Mouse (Mus musculus) hindbrain, embryonic 13.5 days (tissue): Measurements from ENCODE around the gene Map2k3. TPM values are rescaled to one million over a fixed set of nuclear protein-coding genes. Genes with fewer than 3 reads are reported as not detected.

ENCODE experiments used
- ATAC-seq: fragments of 200-750 bp; cut with Nextera tagmentation; 2 replicates; pipeline ENCODE4 v1.8.0; 2017; ENCODE audit warnings: moderate TSS enrichment; ENCODE audit not compliant: low FRiP score
- H3K27ac ChIP-seq: fragments of 300-500 bp; sonication (generic); 2 replicates; pipeline ENCODE4 v1.5.1; 2015; ENCODE audit warnings: inconsistent platforms, mild to moderate bottlenecking, moderate library complexity
- H3K27me3 ChIP-seq: fragments of 300-500 bp; sonication (generic); 2 replicates; pipeline ENCODE4 v1.6.1; 2015; ENCODE audit warnings: mild to moderate bottlenecking, inconsistent platforms
- H3K36me3 ChIP-seq: fragments of 300-500 bp; sonication (generic); 2 replicates; pipeline ENCODE4 v1.6.1; 2015; ENCODE audit warnings: mild to moderate bottlenecking, inconsistent platforms
- H3K4me1 ChIP-seq: fragments of 300-500 bp; sonication (generic); replicated peaks from 2 replicates; pipeline ENCODE4 v1.6.1; 2015; ENCODE audit warnings: inconsistent platforms
- H3K4me2 ChIP-seq: fragments of 300-500 bp; sonication (generic); 2 replicates; pipeline ENCODE4 v1.6.1; 2015; ENCODE audit warnings: inconsistent platforms, mild to moderate bottlenecking, moderate library complexity
- H3K4me3 ChIP-seq: fragments of 300-500 bp; sonication (generic); 2 replicates; pipeline ENCODE4 v1.5.1; 2015; ENCODE audit warnings: mild to moderate bottlenecking, inconsistent platforms
- H3K9ac ChIP-seq: fragments of 300-500 bp; sonication (generic); 2 replicates; pipeline ENCODE4 v1.6.1; 2015; ENCODE audit warnings: mild to moderate bottlenecking, inconsistent platforms
- H3K9me3 ChIP-seq: fragments of 300-500 bp; sonication (generic); 2 replicates; pipeline ENCODE4 v1.6.1; 2016; ENCODE audit warnings: inconsistent platforms
- WGBS: fragments of 180-500 bp; shearing (Covaris S2); methylation state at CpG from one replicate; pipeline ENCODE4 v1.1.7; 2015; 5-methylcytosine and 5-hydroxymethylcytosine counted together
- polyA plus RNA-seq: library from polyadenylated mRNA; unstranded; fragments of >200 nt; fragmentation: Nextera tagmentation; extraction: Ambion mirVana; gene quantifications from 2 replicates; pipeline ENCODE4 v1.2.1, GENCODE M21; 2015

The Map2k3 gene
- polyA plus RNA-seq, 1 experiment from 2014 or later, result 30.0 TPM

- Histone ChIP-seq H3K9ac (no peak overlapping the region), H3K4me3 (no peak overlapping the region), H3K36me3 (peaks cover 56% of the 10 kb centered on the region), H3K4me1 (peaks cover 21% of the 10 kb centered on the region), H3K27ac (no peak overlapping the region), H3K4me2 (no peak overlapping the region), H3K27me3 (no peaks in the 10 kb centered on the region), H3K9me3 (no peaks in the 10 kb centered on the region)
- no peak for ATAC-seq
- WGBS, result 93% methylated on average over 5 of the region's 5 CpGs
These were observed 20.1 kb downstream of the Map2k3 start for GRCm38 (mm10) chr11:60951896-60952295.

DNA sequence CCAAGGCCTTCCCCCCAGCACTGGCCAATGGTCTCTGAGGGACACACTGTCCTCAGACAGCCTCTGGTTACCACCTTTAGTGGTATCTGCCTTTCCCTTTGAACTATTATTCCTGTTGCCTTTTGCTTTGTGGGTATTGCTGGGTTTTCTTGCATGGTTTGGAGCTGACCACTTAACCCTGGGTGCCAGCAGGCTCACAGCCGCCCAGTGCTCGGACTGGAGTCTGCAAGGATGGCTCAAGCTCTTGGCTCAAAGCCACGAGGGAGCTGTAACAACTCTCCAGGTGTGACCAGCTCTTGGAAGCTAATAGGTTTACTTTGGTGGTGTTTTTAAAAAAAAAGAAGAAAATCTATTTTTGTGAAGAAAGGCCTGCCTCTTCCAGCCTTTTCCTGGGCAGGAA lies 20.5 kb downstream of the Map2k3 start:
- Histone ChIP-seq H3K36me3 (peaks cover 51% of the 10 kb centered on the region), H3K4me1 (peaks cover 21% of the 10 kb centered on the region), H3K27ac (no peak overlapping the region), H3K9me3 (no peaks in the 10 kb centered on the region), H3K27me3 (no peaks in the 10 kb centered on the region), H3K4me3 (no peak overlapping the region), H3K9ac (no peak overlapping the region), H3K4me2 (no peak overlapping the region)
- WGBS, result 91% methylated on average over 3 of the region's 3 CpGs
- no peak for ATAC-seq

DNA sequence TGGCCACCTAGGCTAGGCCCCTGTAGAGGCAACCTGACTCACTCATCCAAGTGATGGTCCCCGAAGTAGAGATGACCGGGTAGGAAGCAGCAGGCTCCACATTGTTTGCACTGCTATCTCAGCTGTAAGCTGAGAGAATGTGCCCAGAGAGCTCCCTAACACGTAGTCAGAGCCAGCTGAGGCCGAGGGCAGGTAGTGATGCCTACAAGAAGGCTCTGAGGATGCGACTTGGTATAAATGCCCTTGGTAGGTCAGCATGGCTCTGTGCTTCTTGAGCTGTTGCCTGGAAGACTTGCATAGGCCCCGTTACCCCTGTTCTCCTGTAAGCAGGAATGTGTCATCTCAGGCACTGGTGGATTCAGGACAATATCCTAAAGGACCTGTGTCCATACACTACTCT lies 21.2 kb downstream of the Map2k3 start:
- WGBS, result 96% methylated on average over 6 of the region's 6 CpGs
- no peaks in the 10 kb centered on the region for H3K27me3 ChIP-seq
- H3K4me3 ChIP-seq, result no peak overlapping the region
- peaks cover 46% of the 10 kb centered on the region for H3K36me3 ChIP-seq
- H3K9ac ChIP-seq, result no peak overlapping the region
- no peak for ATAC-seq
- H3K27ac ChIP-seq, result no peak overlapping the region
- no peaks in the 10 kb centered on the region for H3K9me3 ChIP-seq
- H3K4me2 ChIP-seq, result no peak overlapping the region
- H3K4me1 ChIP-seq, result peaks cover 21% of the 10 kb centered on the region

DNA sequence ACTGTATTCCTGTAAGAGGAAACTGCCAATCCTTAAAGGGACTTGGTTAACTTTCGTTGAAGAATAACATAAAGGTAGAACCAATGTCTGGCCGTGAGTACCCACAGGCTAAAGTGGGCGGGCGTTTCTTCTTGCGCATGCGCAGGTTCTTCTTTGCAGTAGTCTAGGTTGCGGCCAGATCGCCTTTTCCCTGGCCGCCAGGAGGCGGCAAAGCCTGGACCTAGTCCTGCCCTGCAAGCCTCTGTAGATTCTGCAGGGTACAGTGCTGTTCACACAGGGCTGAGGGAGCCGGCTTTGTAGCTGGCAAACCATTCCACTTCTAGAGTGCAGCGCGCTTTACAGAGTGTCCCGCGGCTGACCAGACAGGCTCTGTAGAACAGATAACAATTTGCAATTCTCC lies 22.0 kb downstream of the Map2k3 start:
- H3K4me3 ChIP-seq, result no peak overlapping the region
- H3K27me3 ChIP-seq, result 0 out of 2 replicates have a peak, but pooled peaks cover 3% of the 10 kb centered on the region
- H3K4me1 ChIP-seq, result peaks cover 21% of the 10 kb centered on the region
- peak; percentile 96 for ATAC-seq
- H3K27ac ChIP-seq, result no peak overlapping the region
- H3K4me2 ChIP-seq, result peak overlapping the region; percentile 32
- H3K9me3 ChIP-seq, result no peaks in the 10 kb centered on the region
- peaks cover 38% of the 10 kb centered on the region for H3K36me3 ChIP-seq
- 4% methylated on average over 15 of the region's 15 CpGs for WGBS
- peak overlapping the region; percentile 46 for H3K9ac ChIP-seq

DNA sequence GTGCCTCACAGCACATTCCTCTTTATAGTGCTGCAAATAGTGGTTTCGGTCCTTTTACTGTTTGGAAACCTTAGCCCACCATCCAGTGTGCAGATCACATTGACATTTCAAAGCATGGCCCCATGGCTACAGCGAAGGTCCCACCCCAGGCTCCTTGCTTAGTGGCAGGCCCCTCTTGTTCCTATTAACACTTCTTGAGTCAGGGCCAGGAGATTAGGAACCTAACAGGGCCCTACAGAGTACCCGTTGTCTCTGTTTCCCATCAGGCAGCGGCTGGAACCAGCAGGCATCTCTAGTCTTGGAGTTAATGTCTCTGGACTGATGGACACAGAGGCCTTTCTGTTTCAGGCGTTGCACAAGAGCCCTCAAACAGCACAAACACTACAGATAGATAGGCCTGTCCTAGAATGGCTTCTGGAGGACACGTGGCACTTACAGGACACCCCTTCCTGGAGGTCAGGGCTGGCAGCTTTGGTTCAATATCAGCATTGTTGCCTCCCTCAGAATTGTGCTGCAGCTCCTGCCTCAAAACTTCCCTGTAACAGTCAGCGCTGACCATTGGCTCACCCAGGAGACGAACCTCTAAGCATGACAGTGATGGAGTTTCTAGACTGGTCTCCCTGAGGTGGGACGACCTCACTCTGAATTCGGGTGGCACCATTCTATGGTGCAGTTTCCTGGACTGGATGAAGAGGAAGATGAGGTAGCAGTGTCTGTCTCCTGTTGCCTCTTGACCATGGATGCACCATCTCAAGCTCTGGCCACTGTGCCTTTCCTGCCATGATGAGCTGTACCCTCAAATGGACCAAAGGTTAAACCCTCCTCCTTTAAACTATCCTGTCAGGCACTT lies 22.6 kb downstream of the Map2k3 start:
- Histone ChIP-seq H3K4me3 (no peak overlapping the region), H3K36me3 (peaks cover 31% of the 10 kb centered on the region), H3K9ac (peak overlapping the region; percentile 46), H3K4me1 (peaks cover 21% of the 10 kb centered on the region), H3K27me3 (0 out of 2 replicates have a peak, but pooled peaks cover 3% of the 10 kb centered on the region), H3K4me2 (peak overlapping the region; percentile 32; the same call in 1 of the 2 replicates), H3K9me3 (no peaks in the 10 kb centered on the region), H3K27ac (no peak overlapping the region)
- peak; percentile 47 for ATAC-seq
- 76% methylated on average over 10 of the region's 10 CpGs for WGBS

DNA sequence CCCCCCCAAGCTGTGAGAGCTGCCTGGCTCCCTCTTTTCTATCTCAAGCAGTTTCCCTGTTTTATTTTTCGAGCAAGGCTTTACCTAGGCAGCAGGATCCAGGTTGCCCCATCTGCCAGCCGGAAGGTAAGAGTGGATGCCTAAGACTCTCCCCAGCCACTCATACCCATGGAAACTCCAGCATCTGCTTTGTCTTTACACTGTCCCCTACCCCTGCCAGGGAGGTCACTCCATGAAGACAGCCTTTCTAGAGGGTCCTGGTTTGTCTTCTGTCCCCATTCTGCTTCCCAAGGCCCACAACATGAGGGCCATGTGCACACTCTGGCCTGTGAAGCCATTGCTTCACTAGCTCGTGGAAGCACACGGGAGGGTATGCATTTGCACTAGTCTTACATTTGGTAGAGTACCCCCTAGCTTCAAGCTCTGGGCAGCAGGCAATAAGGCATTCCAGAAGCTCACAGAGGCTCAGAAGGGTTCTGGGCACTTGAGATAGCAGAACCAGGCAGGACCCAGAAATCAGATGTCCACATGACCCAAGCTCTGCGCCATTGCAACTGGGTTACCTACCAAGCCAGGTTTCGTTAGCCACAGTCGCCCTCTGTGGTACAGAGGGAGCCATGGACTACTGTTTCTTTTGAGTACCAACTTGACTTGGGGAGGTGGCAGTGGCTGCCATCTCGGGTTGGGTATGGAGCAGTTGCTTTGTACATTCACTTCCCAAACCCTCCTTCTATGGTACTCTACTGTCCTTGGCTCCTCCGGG lies 24.0 kb downstream of the Map2k3 start:
- no peak overlapping the region for H3K4me2 ChIP-seq
- H3K9me3 ChIP-seq, result no peaks in the 10 kb centered on the region
- H3K4me1 ChIP-seq, result peaks cover 21% of the 10 kb centered on the region
- 0 out of 2 replicates have a peak, but pooled peaks cover 3% of the 10 kb centered on the region for H3K27me3 ChIP-seq
- WGBS, result 76% methylated on average over 9 of the region's 9 CpGs
- H3K36me3 ChIP-seq, result peaks cover 22% of the 10 kb centered on the region
- no peak overlapping the region for H3K9ac ChIP-seq
- no peak overlapping the region for H3K4me3 ChIP-seq
- no peak for ATAC-seq
- H3K27ac ChIP-seq, result no peak overlapping the region

- 0 out of 2 replicates have a peak, but pooled peaks cover 3% of the 10 kb centered on the region for H3K27me3 ChIP-seq
- no peak overlapping the region for H3K4me2 ChIP-seq
- ATAC-seq, result no peak
- H3K36me3 ChIP-seq, result no peaks in the 10 kb centered on the region
- H3K4me1 ChIP-seq, result peaks cover 16% of the 10 kb centered on the region
- H3K27ac ChIP-seq, result no peak overlapping the region
- H3K9ac ChIP-seq, result no peak overlapping the region
- no peaks in the 10 kb centered on the region for H3K9me3 ChIP-seq
- H3K4me3 ChIP-seq, result no peak overlapping the region
- 94% methylated on average over 4 of the region's 4 CpGs for WGBS
These were observed 27.1 kb downstream of the Map2k3 start for GRCm38 (mm10) chr11:60958948-60959347.

DNA sequence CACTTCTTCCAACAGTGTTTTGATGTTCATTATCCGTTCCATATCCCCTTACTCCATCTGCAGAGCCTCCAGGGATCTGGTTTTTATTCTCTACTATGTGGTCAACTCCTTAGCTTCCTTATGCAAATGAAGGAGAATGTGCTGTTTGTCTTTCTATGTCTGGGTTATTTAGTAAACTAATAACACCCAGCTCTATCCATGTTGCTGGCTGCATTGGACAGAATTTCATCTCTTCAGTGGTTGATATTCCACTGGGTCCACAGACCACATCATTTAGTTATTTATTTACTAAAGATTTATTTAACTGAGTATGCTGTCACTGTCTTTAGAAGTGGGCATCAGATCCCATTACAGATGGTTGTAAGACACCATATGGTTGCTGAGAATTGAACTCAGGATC lies 29.3 kb downstream of the Map2k3 start:
- Histone ChIP-seq H3K4me2 (no peak overlapping the region), H3K9me3 (no peaks in the 10 kb centered on the region), H3K4me1 (0 out of 2 replicates have a peak, but pooled peaks cover 3% of the 10 kb centered on the region), H3K36me3 (no peaks in the 10 kb centered on the region), H3K9ac (no peak overlapping the region), H3K27ac (no peak overlapping the region), H3K27me3 (0 out of 2 replicates have a peak, but pooled peaks cover 3% of the 10 kb centered on the region), H3K4me3 (no peak overlapping the region)
- 64% methylated on average over 1 of the region's 1 CpGs for WGBS
- ATAC-seq, result no peak

DNA sequence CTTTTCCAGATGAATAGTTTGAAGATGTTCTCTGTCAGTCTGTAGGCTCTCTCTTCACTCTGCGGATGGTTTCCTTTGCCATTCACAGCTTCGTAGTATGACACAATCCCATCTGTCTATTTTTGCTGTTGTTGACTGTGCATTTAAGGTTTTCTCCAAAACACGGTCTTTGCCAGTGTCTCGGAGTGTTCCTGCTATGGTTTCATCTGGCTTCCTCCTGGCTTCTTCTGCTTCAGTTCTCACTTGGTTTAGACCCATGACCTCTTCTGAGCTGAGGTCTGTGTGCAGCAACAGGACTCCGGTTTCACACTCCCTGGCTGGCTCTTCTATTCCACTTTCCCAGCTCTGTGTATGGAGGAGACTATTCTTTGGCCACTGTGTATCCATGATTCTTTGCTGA lies 30.9 kb downstream of the Map2k3 start:
- H3K4me3 ChIP-seq, result no peak overlapping the region
- 84% methylated on average over 5 of the region's 5 CpGs for WGBS
- ATAC-seq, result no peak

DNA sequence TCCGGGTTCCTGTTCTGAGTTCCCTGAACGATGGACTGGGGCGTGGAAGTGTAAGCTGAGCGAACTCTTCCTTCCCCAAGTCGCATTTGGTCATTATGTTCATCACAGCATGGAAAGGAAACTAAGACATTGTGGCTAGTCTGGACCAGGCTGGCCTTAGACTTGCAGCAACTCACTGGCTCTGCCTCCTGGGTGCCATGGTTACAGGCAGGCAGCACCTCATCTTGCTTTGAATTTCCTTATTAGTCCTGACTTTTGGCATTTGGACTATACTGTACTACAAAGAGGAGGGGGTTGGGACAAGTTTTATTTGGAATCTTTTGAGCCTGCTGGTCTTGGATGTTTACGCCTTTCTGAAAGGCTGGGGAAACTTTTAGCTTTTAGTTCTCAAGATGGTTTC lies 35.1 kb downstream of the Map2k3 start:
- WGBS, result 53% methylated on average over 6 of the region's 6 CpGs
- Histone ChIP-seq H3K9ac (no peak overlapping the region), H3K4me2 (no peak overlapping the region), H3K9me3 (no peaks in the 10 kb centered on the region), H3K4me3 (no peak overlapping the region), H3K27me3 (no peaks in the 10 kb centered on the region), H3K27ac (no peak overlapping the region), H3K4me1 (no peaks in the 10 kb centered on the region), H3K36me3 (no peaks in the 10 kb centered on the region)
- peak; percentile 24; the same call in 1 of the 2 replicates for ATAC-seq

More for the DNA sequence above, 30.9 kb downstream of the Map2k3 start:
- Histone ChIP-seq H3K36me3 (no peaks in the 10 kb centered on the region), H3K27ac (no peak overlapping the region), H3K9ac (no peak overlapping the region), H3K4me1 (no peaks in the 10 kb centered on the region), H3K9me3 (no peaks in the 10 kb centered on the region), H3K27me3 (0 out of 2 replicates have a peak, but pooled peaks cover 3% of the 10 kb centered on the region), H3K4me2 (no peak overlapping the region)

DNA sequence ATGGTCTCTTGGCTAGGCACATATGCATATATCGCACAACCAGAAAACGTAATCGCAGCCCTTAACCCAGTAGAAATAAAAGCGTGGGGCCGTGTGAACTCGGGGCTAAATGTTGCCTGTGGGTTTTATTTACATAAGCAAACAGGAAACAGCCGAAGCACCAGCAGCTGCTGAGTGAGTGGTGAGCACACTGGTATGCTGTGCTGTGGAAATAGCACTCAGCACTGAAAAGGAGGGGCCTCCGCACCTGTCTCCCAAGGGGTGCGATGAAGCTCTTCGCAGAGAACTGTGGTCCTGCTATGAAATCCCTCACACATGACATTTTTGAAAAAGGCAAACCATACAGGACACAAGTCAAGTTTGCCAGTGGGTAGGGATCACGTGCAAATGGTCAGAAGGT lies 43.3 kb downstream of the Map2k3 start:
- Histone ChIP-seq H3K4me1 (no peaks in the 10 kb centered on the region), H3K27ac (no peak overlapping the region), H3K27me3 (no peaks in the 10 kb centered on the region), H3K9ac (no peak overlapping the region), H3K4me2 (no peak overlapping the region), H3K36me3 (no peaks in the 10 kb centered on the region), H3K9me3 (no peaks in the 10 kb centered on the region), H3K4me3 (no peak overlapping the region)
- 84% methylated on average over 11 of the region's 11 CpGs for WGBS
- no peak for ATAC-seq

DNA sequence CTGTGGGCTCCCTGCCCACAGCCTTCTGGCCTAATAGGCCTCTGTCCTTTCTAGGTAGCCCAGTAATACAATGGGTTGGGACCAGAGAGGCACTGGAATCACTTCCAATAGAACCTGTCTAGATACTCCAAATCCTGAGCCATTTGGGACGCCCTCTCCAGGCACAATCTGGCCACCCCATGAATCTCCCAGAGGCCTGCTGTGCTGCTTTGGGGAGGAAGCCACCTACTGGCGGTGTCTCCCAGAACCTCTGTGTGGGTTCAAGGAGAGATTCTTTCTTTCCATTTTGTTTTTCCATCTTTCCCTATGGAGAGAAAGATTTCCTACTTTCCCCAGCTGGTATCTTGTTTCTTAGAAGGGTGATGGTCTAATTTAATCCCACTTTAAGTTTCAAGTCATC lies 44.4 kb downstream of the Map2k3 start:
- Histone ChIP-seq H3K9me3 (no peaks in the 10 kb centered on the region), H3K4me2 (no peak overlapping the region), H3K4me1 (no peaks in the 10 kb centered on the region), H3K4me3 (no peak overlapping the region), H3K36me3 (no peaks in the 10 kb centered on the region), H3K27me3 (no peaks in the 10 kb centered on the region), H3K27ac (no peak overlapping the region), H3K9ac (no peak overlapping the region)
- ATAC-seq, result no peak
- 80% methylated on average over 2 of the region's 2 CpGs for WGBS
